Mouse (Mus musculus): ENCODE data around the gene Sesn3.
"Not testable (repeated sequence)": the region's sequence is repeated elsewhere in the genome, so short reads cannot be mapped to it uniquely, and the experiment has no call there.

Gene Sesn3

DNA sequence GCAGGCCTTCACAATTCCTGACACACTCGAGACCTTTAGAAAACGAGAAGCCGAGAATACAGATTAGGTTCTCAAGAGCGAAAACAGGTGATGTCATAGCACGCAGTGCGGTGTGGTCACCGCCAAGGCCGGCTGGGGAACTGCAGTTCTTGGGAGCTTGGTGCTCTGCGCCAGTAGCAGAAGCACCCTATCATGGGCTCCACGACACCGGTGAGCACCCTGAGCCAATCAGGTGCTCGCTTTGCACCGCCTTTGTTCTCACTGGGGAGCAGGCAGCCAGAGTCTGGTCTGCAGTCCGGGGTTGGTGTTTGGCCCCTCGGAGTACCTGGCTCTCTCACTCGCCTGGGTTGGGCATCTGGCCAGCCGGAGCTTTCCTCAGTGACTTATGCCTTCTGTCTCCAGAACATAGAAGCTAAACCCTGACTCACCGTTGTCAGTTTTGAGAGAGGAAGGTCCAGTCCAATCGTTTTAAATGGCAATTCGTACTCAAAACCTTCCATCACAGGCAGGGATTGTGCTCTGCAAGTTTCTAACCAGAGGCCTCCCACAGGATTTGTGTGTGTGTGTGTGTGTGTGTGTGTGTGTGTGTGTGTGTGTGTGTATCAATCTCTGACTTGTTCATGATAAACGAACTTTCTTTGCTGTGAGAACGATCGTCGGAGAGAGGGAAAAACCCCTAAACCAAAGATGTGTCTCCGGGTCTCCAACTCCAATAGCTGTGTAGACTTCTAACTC, at the start of gene Sesn3:
Gene Sesn3, plus strand, starts transcription at position 82 of the 735 bp plus-strand sequence.
- peak; percentile 66 for DNase-seq (ENCODE audit: low read depth)

DNA sequence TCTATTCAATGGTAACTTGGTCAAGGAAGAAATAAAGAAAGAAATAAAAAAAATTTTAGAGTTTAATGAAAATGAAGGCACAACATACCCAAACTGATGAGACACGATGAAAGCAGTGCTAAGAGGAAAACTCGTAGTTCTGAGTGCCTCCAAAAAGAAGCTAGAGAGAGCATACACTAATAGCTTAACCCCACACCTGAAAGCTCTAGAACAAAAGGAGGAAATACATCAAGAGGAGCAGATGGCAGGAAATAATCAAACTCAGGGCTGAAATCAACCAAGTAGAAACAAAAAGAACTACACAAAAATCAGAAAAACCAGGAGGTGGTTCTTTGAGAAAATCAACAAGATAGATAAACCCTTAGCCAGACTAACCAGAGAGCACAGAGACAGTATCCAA, 47.8 kb upstream of the Sesn3 start:
- DNase-seq (ENCODE audit: low read depth), result not testable (repeated sequence)

GRCm38 (mm10) chr9:14233702-14234373, 41.0 kb upstream of the Sesn3 start:
- DNase-seq (ENCODE audit: low read depth), result no peak

DNA sequence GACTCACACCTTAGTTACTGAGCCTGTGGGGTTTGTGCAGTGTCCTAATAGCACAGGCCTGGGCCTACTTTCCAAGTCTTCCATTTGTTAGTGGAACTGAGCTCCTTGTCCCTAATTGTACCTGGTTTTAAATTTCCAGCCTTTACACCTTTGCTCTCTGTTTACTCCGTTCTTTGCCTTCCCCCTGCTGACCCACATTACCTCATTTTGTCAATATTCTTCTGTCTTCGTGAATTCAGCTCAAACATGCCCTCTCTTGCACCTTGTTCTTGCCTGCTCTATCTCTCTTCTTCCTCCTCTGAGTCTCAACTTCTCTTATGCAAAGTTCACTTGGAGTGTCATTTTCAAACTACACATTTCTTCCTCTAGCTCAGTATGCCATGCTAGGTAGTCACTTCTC, 39.6 kb upstream of the Sesn3 start:
- no peak for DNase-seq (ENCODE audit: low read depth)

GRCm38 (mm10) chr9:14241003-14241402, 33.9 kb upstream of the Sesn3 start:
- DNase-seq (ENCODE audit: low read depth), result not testable (repeated sequence)

DNA sequence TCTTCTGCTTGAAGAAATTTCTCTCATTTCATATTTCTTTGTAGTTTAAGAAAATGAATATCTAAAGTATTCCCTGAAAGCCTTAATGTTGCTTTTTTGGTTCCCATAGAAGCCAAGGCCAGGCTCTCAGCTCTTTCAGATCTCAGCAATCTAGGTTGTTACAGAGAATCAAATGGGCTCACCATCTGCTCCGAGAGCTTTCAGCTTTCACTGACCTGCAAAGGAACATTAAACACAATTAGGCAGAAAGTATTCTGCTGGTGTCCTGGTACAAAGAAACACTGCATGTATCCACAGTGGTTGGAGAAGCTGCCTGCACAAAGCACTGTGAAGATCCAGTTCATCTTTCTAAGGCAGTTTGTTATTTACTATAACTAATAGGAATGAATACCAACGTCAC, 32.6 kb upstream of the Sesn3 start:
- no peak for DNase-seq (ENCODE audit: low read depth)

- peak; percentile 10 for DNase-seq (ENCODE audit: low read depth)
These were observed 30.3 kb upstream of the Sesn3 start for GRCm38 (mm10) chr9:14244528-14244927.

- DNase-seq (ENCODE audit: low read depth), result no peak
These were observed 29.8 kb upstream of the Sesn3 start for GRCm38 (mm10) chr9:14245013-14245586.

DNA sequence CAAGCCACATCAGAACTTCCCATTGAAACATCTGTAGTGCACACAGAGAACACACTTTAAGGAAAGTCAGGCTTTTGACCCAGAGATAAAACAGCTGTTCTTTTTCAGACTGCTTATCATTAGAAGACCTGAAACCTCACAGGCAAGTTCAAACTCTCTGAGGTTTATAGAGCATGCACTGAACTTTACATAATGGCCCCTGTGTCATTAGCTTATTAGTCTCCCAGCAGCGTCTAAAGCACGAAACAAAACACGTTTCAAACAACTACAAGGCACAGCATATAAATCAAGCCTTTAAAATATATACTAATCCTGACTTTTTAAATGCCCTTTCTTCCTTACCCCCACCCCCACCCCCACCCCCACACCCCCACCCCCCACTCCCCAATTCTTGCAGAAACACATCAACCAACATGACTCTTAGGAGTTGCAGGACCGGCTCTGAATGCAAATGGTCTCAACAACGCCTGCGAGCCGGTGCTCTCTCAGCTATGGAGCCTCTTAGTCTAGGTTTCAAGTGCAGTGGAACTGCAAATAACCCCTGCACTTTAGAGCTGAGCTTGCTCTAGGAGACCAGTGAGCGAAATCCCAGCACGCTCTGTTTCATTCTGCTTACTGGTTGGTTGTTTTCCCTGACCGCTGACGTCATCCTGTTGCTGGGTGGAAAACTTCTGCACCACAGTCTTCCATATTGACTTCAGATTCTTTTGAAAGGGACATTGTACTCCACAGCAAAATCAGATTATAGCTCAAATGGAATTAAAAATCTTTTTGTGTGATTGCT, 28.7 kb upstream of the Sesn3 start:
- DNase-seq (ENCODE audit: low read depth), result no peak

DNA sequence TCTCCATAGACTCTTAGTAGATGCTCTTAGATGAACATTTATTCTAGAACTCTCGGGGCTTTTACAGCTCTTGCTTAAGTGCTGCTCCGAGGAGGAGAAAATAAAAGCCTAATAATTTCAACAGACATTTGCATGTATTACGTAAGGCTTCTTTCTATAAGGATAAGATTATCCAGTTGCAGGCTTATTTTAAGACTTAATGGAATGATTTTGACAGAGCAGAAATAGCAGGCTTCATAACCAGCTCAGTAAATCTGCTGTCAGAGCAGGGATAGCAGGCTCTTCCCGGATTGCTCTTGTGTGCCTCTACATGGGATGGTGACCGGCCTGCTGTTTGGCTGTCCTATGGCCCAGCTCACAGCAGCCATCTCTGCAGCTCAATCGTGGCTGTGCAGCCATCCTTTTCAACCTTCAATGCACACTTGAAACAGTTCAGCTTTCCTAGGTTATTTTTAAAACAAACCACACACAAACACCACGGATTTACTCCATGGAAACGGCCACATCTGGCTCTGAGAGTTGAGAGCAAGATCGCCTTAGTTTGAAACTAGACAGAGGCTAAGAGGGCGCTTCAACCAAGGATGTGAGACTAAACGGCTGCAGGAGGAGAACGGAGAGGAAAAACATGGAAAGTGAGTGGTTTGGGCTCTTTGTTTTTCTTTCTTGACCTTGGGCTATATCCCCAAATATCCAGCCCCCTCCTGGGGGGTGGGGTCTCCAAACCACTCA, 27.2 kb upstream of the Sesn3 start:
- no peak for DNase-seq (ENCODE audit: low read depth)

DNA sequence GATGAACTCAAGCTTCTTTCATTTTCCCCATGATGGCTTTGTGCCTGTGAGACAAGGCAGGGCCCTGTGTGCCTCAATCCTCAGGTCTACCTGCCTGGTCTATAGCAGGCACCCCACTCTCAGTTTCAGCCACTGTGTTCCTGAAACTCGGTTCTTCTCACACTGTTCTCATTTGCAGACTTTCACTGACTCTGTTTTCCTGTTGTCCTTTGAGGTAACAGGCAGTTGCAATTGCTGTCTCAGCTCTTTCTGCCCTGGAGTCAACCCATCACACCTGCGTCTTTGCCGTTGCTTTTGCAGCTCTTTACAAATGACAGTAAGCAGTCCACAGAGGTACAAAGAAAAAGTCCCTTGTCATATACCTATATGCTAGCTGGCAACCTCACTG, 26.7 kb upstream of the Sesn3 start:
- DNase-seq (ENCODE audit: low read depth), result no peak

DNA sequence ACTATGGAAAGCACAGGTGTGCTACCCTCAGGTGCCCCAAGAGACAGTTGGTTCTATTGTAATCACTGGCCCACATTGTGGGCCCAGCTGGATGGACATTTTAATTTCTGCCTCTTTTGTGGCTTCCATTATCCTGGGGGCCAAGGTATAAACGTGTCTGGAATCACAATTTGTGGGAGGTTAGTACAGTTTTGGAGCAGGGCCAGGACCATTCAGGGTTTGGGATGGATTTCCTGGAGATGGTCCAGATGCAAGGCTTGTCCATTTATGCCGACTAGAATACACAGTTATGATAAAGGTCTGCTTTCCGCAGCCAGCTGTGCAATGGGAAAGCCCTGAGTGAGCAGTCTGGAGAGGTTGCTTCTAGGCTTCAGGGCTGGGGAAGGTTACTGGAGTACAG, 13.7 kb upstream of the Sesn3 start:
- DNase-seq (ENCODE audit: low read depth), result no peak

GRCm38 (mm10) chr9:14262568-14262972, 12.3 kb upstream of the Sesn3 start:
- no peak for DNase-seq (ENCODE audit: low read depth)

DNA sequence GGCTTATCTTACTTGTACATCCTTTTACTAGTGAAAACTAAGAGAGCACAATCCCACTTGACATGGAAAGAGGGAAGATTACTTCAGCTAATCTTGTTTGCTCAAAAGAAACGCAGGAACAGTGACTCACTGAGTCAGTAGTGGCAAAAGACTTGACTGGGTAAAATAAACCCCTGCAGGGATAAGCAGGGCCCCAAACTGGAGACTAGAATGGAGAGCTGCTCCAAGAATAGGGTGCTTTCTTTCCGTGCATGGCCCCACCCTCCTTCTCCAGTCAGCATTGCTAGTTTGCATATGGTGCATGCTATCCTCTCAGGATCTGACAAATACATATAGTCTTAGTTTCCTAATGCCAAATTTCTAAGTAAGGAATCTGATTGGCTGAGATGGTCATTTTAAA, 8.4 kb upstream of the Sesn3 start:
- no peak for DNase-seq (ENCODE audit: low read depth)

- DNase-seq (ENCODE audit: low read depth), result no peak
These were observed 6.3 kb upstream of the Sesn3 start for GRCm38 (mm10) chr9:14268578-14268977.

DNA sequence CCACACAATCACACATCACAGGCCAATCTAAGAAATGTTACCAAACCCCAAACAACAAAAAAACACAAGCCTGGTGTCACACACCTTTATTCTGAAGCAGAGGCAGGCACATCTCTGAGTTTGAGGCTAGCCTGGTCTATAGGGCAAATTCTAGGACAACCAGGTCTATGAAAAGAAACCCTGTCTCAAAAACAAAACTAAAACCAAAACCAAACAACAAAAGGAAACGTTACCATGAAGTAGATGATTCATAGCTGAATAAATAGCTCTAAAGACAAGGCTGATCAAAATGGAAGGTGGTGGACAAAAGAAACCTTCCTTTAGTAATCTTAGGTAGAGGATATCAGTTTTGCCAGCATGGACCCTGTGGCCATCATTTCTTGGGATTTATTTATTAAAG, 1.9 kb upstream of the Sesn3 start:
- DNase-seq (ENCODE audit: low read depth), result no peak

DNA sequence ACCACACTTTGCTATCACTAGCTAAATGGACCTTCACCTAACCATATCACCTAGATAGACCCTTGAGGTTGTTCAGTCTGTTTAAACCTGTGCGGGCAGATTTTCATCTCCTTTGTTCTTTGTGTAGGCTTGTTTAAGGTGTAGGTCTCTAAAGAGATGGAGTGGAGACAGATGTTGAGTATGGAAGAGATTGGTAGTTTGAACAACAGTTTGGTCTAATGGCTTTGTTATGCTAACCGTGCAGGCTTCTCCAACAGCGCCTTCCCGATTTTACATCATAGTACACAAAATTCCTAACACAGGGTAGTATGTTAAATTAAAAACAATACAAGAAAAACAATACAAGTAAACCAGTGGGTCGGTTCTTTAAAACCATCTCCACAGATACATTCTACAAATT, 281 bp upstream of the Sesn3 start:
- no peak for DNase-seq (ENCODE audit: low read depth)

GRCm38 (mm10) chr9:14275792-14276480, 1.1 kb downstream of the Sesn3 start:
- DNase-seq (ENCODE audit: low read depth), result peak; percentile 95

DNA sequence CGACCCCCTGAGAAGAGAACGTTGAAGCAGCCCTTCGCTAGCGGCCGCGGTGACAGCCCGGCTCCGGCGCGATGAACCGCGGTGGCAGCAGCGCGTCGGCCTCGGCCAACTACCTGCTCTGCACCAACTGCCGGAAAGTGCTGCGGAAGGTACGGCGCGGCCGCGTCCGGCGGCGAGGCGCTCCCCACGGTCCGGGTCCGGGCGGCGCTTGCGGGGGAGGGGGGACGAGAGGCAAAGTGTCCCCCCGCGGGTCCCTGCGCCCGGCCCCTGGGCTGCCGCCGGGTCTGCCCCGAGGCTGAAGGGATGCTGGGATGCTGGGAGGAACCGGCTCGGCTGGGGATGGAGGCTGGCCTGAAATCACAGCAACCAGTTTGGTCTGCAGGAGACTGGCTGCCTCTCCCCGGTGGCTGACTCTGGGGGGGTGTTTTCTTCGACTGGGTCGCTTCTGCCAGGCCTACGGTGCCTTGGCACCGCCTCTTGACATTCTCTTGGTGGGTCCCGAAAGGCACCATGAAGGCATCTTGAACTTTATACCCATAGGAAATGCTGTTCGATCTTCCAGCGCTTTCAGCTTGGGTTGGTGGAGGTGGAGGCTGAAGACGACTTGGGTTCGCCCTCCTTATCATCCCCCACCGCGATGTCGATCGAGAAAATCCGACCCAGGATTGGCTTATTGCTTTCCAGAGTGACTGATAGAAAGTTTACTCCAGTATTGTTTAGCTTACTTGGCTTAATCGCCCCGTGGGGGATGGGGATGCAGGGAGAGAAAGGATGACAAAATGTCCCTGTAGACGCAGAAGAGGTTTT, 1.8 kb downstream of the Sesn3 start:
- no peak for DNase-seq (ENCODE audit: low read depth)

GRCm38 (mm10) chr9:14277365-14277991, 2.6 kb downstream of the Sesn3 start:
- DNase-seq (ENCODE audit: low read depth), result no peak
